Mouse (Mus musculus): Measurements from ENCODE around the gene Taok3. TPM values are rescaled to one million over a fixed set of nuclear protein-coding genes. Genes with fewer than 3 reads are reported as not detected.

The Taok3 gene
- polyA plus RNA-seq, 1 experiment from 2014 or later, result 20.1 TPM

DNA sequence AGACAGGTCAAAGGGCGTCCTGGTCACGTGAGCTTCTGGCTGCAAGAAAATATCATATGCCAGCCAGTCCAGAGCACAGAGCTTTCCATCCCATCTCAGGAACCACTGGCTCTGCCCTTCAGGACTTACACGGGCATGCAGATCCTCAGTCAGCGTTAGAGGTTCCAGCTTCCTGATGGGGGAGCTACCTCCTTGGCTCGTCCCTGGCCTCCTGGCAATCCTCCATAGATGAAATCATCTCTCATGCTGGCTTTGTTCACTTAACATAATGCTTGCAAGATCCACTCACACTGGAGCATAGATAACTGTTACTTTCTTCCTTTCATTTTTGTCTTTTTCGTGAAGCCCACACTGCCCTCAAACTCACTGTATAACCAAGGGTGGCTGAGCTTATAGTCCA is 72.1 kb downstream of the Taok3 start:
- Histone ChIP-seq H3K9ac (replicated peaks; ENCODE audit: low read length) (no peak overlapping the region), H3K36me3 (ENCODE audit: insufficient read depth, low read length) (no peaks in the 10 kb centered on the region)
- WGBS, result 83% methylated on average over 6 of the region's 6 CpGs

DNA sequence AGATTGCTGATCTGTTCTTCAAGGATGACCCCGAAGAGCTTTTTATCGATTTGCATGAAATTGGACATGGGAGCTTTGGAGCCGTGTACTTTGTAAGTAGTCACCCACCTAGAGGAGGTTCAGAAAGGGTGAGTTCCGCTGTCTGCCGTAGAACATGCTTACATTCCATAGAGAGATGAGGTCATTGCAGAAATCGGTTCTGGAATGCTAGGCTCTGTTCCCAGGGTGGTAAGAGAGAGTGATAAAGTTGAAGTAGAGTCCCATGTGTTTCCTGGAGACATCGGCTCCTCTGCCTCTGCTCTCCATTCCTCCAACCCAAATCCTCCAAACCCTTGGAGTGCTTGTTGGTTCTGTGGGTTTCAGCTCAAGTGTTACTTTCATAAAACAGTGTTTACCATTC is 73.8 kb downstream of the Taok3 start:
- no peak for ATAC-seq (ENCODE audit: low FRiP score, low TSS enrichment)

More for the DNA sequence above, 72.1 kb downstream of the Taok3 start:
- H3K4me3 ChIP-seq (ENCODE audit: low read length), result no peak overlapping the region
- no peaks in the 10 kb centered on the region for H3K27me3 ChIP-seq (ENCODE audit: insufficient read depth, low read length)
- ATAC-seq (ENCODE audit: low FRiP score, low TSS enrichment), result no peak
- H3K4me2 ChIP-seq (replicated peaks; ENCODE audit: low read depth, low read length), result no peak overlapping the region
- no peaks in the 10 kb centered on the region for H3K4me1 ChIP-seq (ENCODE audit: insufficient read depth, low read length)
- no peak overlapping the region for H3K27ac ChIP-seq (ENCODE audit: low read length)
- H3K9me3 ChIP-seq (ENCODE audit: low read length), result no peaks in the 10 kb centered on the region

DNA sequence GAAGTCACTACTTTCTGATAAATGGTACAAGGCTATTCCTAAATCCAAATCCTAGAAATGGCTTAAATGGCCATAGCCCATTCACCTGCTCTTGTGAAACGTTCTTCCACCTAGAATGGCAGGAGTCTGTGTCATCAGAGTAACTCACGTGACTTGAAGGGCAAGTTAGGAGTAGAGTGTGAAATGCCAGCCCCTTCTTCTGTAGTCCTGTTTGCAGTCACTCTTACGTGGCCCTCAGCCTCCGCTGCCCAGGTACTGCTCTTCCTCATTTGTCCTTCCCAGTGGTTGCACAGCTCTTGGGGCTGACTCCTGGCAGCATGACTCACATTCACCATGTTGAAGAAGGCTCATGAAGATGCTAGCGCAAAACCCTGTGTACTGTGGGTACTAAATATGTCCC is 74.7 kb downstream of the Taok3 start:
- no peaks in the 10 kb centered on the region for H3K27me3 ChIP-seq (ENCODE audit: insufficient read depth, low read length)
- no peak overlapping the region for H3K9ac ChIP-seq (replicated peaks; ENCODE audit: low read length)
- H3K4me1 ChIP-seq (ENCODE audit: insufficient read depth, low read length), result no peaks in the 10 kb centered on the region
- peaks cover 5% of the 10 kb centered on the region; the same call in 1 of the 2 replicates for H3K9me3 ChIP-seq (ENCODE audit: low read length)
- H3K36me3 ChIP-seq (ENCODE audit: insufficient read depth, low read length), result peaks cover 8% of the 10 kb centered on the region; the same call in 1 of the 2 replicates
- H3K4me2 ChIP-seq (replicated peaks; ENCODE audit: low read depth, low read length), result no peak overlapping the region
- ATAC-seq (ENCODE audit: low FRiP score, low TSS enrichment), result no peak
- 91% methylated on average over 5 of the region's 5 CpGs for WGBS
- H3K27ac ChIP-seq (ENCODE audit: low read length), result no peak overlapping the region
- no peak overlapping the region for H3K4me3 ChIP-seq (ENCODE audit: low read length)

More for the DNA sequence above, 73.8 kb downstream of the Taok3 start:
- Histone ChIP-seq H3K9ac (replicated peaks; ENCODE audit: low read length) (no peak overlapping the region), H3K4me1 (ENCODE audit: insufficient read depth, low read length) (no peaks in the 10 kb centered on the region), H3K4me3 (ENCODE audit: low read length) (no peak overlapping the region), H3K4me2 (replicated peaks; ENCODE audit: low read depth, low read length) (no peak overlapping the region), H3K27me3 (ENCODE audit: insufficient read depth, low read length) (no peaks in the 10 kb centered on the region), H3K27ac (ENCODE audit: low read length) (no peak overlapping the region), H3K36me3 (ENCODE audit: insufficient read depth, low read length) (peaks cover 4% of the 10 kb centered on the region; the same call in 1 of the 2 replicates), H3K9me3 (ENCODE audit: low read length) (peaks cover 5% of the 10 kb centered on the region; the same call in 1 of the 2 replicates)
- 91% methylated on average over 7 of the region's 7 CpGs for WGBS

DNA sequence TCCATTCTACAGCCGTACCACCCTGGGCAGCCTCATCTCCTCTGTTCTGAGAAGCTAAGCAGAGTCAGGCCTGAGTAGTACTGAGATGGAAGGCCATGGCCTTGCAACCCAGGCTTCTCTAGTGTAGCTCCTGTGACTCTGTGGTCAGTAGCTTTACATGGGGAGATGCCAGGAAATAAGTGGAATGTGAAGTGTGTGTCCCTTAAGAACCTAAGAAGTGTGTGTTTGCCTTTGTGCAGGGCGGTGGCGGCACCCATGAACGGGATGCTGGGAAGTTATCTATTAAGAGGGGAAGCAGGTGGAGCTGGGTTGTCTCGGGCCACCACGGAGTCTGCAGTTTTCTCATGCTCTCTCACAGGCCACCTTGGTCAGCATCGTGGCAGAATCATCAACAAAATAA is 76.6 kb downstream of the Taok3 start:
- no peak for ATAC-seq (ENCODE audit: low FRiP score, low TSS enrichment)
- Histone ChIP-seq H3K4me1 (ENCODE audit: insufficient read depth, low read length) (no peaks in the 10 kb centered on the region), H3K9ac (replicated peaks; ENCODE audit: low read length) (no peak overlapping the region), H3K9me3 (ENCODE audit: low read length) (peaks cover 5% of the 10 kb centered on the region; the same call in 1 of the 2 replicates), H3K4me2 (replicated peaks; ENCODE audit: low read depth, low read length) (no peak overlapping the region), H3K27me3 (ENCODE audit: insufficient read depth, low read length) (no peaks in the 10 kb centered on the region), H3K36me3 (ENCODE audit: insufficient read depth, low read length) (peaks cover 13% of the 10 kb centered on the region), H3K4me3 (ENCODE audit: low read length) (no peak overlapping the region), H3K27ac (ENCODE audit: low read length) (no peak overlapping the region)
- 93% methylated on average over 7 of the region's 7 CpGs for WGBS

DNA sequence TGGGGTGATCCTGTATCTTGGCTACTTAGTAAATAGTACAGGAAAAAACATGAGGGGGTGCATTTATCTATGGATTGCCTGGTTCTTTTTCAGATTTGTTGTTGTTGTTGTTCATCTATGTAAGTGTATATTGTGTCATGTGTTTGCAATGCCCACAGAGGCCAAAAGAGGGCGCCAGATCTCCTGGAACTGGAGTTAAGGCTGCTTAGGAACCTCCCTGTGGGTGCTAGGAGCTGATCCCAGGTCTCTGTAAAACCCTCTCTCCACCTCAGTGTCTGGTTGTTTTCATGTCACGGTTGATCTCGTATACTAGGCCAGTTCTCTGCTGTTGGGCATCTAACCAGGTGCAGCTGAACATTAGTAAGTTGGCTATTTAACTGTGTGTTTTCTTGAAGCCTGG is 78.5 kb downstream of the Taok3 start:
- Histone ChIP-seq H3K4me1 (ENCODE audit: insufficient read depth, low read length) (no peaks in the 10 kb centered on the region), H3K4me2 (replicated peaks; ENCODE audit: low read depth, low read length) (no peak overlapping the region), H3K36me3 (ENCODE audit: insufficient read depth, low read length) (peaks cover 13% of the 10 kb centered on the region), H3K9me3 (ENCODE audit: low read length) (peaks cover 5% of the 10 kb centered on the region; the same call in 1 of the 2 replicates), H3K27ac (ENCODE audit: low read length) (no peak overlapping the region), H3K27me3 (ENCODE audit: insufficient read depth, low read length) (no peaks in the 10 kb centered on the region), H3K9ac (replicated peaks; ENCODE audit: low read length) (no peak overlapping the region), H3K4me3 (ENCODE audit: low read length) (no peak overlapping the region)
- no peak for ATAC-seq (ENCODE audit: low FRiP score, low TSS enrichment)
- 82% methylated on average over 3 of the region's 3 CpGs for WGBS

DNA sequence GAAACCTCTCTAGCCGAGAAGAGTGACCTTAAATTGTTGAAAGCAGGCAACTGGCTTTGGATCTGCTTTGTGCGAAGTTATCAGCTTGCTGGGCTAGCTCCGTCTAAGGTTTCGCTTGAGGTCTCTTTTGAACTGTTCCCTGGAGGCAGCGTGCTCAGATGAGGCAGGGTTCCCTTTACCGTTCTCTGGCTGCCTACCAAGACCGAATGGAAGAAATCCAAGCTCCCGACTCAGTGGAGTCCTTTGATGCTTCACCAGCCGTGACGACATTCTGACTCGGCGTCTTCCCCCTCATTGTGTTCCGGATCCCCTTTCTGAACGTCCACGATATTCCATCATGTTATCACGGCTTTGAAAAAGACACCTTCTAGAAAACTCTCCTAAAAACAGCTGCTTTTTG is 87.4 kb downstream of the Taok3 start:
- Histone ChIP-seq H3K9me3 (ENCODE audit: low read length) (peaks cover 6% of the 10 kb centered on the region), H3K4me1 (ENCODE audit: insufficient read depth, low read length) (no peaks in the 10 kb centered on the region), H3K27me3 (ENCODE audit: insufficient read depth, low read length) (no peaks in the 10 kb centered on the region), H3K4me2 (replicated peaks; ENCODE audit: low read depth, low read length) (no peak overlapping the region), H3K4me3 (ENCODE audit: low read length) (no peak overlapping the region), H3K27ac (ENCODE audit: low read length) (no peak overlapping the region), H3K9ac (replicated peaks; ENCODE audit: low read length) (no peak overlapping the region), H3K36me3 (ENCODE audit: insufficient read depth, low read length) (peaks cover 32% of the 10 kb centered on the region; the same call in 1 of the 2 replicates)
- WGBS, result 69% methylated on average over 16 of the region's 16 CpGs
- ATAC-seq (ENCODE audit: low FRiP score, low TSS enrichment), result no peak

DNA sequence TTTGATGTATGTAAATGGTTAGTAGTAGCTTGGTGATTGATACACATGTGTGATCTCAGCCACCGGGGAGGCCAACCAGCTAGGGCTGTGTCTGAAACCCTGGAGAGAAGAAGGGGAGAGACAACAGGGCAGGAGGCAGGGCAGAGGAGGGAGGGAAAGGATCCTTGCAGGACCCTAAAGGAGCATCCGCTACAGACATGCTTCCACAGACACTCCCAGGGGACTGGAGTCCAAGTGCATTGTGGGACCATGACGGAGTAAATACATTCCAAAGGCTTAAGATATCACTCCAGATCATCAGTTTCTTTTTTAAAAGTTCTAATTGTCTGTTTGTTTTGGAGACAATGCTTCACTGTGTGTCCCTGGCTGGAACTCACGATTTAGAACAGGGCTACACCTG is 94.1 kb downstream of the Taok3 start:
- no peak overlapping the region for H3K4me3 ChIP-seq (ENCODE audit: low read length)
- H3K27ac ChIP-seq (ENCODE audit: low read length), result no peak overlapping the region; the same call in 1 of the 2 replicates
- H3K36me3 ChIP-seq (ENCODE audit: insufficient read depth, low read length), result peaks cover 13% of the 10 kb centered on the region; the same call in 1 of the 2 replicates
- H3K27me3 ChIP-seq (ENCODE audit: insufficient read depth, low read length), result no peaks in the 10 kb centered on the region
- H3K9me3 ChIP-seq (ENCODE audit: low read length), result peaks cover 1% of the 10 kb centered on the region
- no peak for ATAC-seq (ENCODE audit: low FRiP score, low TSS enrichment)
- H3K4me2 ChIP-seq (replicated peaks; ENCODE audit: low read depth, low read length), result no peak overlapping the region
- WGBS, result 70% methylated on average over 4 of the region's 4 CpGs
- no peak overlapping the region for H3K9ac ChIP-seq (replicated peaks; ENCODE audit: low read length)
- H3K4me1 ChIP-seq (ENCODE audit: insufficient read depth, low read length), result no peaks in the 10 kb centered on the region

DNA sequence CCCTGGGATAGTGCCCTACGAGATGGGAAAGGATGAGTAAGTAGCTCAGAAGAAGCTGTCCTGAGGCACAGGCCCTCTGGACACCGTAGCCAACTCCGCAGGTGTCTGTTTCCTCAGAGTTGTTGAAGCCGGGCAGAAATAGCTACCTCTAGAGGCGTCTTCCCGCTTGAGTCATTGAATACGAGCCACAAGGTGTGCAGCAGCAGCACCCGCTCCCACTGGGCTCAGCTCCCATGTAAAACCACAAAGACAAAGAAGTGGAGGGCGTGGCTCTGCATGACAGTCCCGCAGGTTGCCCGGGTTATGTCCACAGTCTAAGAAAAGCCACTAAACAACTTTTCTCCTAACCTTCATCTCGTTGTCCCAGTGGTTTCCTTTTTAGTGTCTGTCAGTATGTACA is 111.1 kb downstream of the Taok3 start:
- peaks cover 8% of the 10 kb centered on the region; the same call in 1 of the 2 replicates for H3K36me3 ChIP-seq (ENCODE audit: insufficient read depth, low read length)
- no peak overlapping the region for H3K9ac ChIP-seq (replicated peaks; ENCODE audit: low read length)
- no peak overlapping the region for H3K27ac ChIP-seq (ENCODE audit: low read length)
- no peak overlapping the region for H3K4me2 ChIP-seq (replicated peaks; ENCODE audit: low read depth, low read length)
- 69% methylated on average over 12 of the region's 12 CpGs for WGBS
- no peaks in the 10 kb centered on the region for H3K4me1 ChIP-seq (ENCODE audit: insufficient read depth, low read length)
- H3K9me3 ChIP-seq (ENCODE audit: low read length), result no peaks in the 10 kb centered on the region
- ATAC-seq (ENCODE audit: low FRiP score, low TSS enrichment), result no peak
- H3K4me3 ChIP-seq (ENCODE audit: low read length), result no peak overlapping the region
- H3K27me3 ChIP-seq (ENCODE audit: insufficient read depth, low read length), result no peaks in the 10 kb centered on the region

DNA sequence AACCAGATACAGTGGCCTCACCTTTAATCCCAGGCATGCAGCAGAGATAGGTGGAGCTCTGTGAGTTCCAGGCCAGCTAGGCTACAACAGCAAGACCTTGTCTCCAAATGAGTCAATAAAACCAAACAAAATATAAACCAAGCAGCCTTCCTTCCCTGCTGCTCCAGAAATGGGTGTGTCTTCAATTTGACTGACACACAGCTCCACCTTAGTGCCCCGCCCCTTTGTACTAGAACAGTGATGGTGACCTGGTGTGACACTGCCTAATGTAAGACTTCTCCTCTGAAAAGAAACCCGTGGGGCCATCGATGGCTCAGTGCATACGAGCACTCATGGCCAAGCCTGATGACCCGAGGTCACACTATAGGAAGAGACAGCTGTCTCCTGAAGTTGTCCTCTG is 116.6 kb downstream of the Taok3 start:
- Histone ChIP-seq H3K27me3 (ENCODE audit: insufficient read depth, low read length) (no peaks in the 10 kb centered on the region), H3K4me1 (ENCODE audit: insufficient read depth, low read length) (peaks cover 10% of the 10 kb centered on the region), H3K9ac (replicated peaks; ENCODE audit: low read length) (no peak overlapping the region), H3K36me3 (ENCODE audit: insufficient read depth, low read length) (0 out of 2 replicates have a peak, but pooled peaks cover 3% of the 10 kb centered on the region), H3K4me2 (replicated peaks; ENCODE audit: low read depth, low read length) (no peak overlapping the region), H3K4me3 (ENCODE audit: low read length) (no peak overlapping the region), H3K27ac (ENCODE audit: low read length) (no peak overlapping the region), H3K9me3 (ENCODE audit: low read length) (no peaks in the 10 kb centered on the region)
- ATAC-seq (ENCODE audit: low FRiP score, low TSS enrichment), result no peak
- 72% methylated on average over 5 of the region's 5 CpGs for WGBS

DNA sequence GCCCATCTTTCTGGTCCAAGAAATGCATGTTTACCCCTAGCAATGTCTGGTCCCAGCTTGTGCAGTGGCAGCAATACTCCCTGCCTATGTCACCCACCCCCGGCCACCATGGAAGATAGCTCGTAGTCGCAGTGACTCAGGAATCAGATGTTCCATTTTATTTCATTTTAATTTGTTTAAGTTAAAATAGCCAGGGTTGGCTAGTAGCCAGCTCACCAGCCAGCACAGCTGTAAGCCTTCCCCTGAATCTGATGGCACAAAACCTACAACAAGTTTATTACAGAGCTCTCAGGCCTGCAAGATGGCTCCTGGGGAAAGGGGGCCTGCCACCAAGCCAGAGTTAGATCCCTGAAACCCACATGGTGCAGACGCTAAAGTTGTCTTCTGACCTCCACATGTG is 119.2 kb downstream of the Taok3 start:
- H3K27me3 ChIP-seq (ENCODE audit: insufficient read depth, low read length), result no peaks in the 10 kb centered on the region
- 76% methylated on average over 4 of the region's 4 CpGs for WGBS
- no peak overlapping the region for H3K27ac ChIP-seq (ENCODE audit: low read length)
- no peaks in the 10 kb centered on the region for H3K9me3 ChIP-seq (ENCODE audit: low read length)
- 0 out of 2 replicates have a peak, but pooled peaks cover 3% of the 10 kb centered on the region for H3K36me3 ChIP-seq (ENCODE audit: insufficient read depth, low read length)
- no peak overlapping the region for H3K9ac ChIP-seq (replicated peaks; ENCODE audit: low read length)
- no peak overlapping the region for H3K4me2 ChIP-seq (replicated peaks; ENCODE audit: low read depth, low read length)
- ATAC-seq (ENCODE audit: low FRiP score, low TSS enrichment), result no peak
- peaks cover 10% of the 10 kb centered on the region for H3K4me1 ChIP-seq (ENCODE audit: insufficient read depth, low read length)
- no peak overlapping the region for H3K4me3 ChIP-seq (ENCODE audit: low read length)

Measured in kidney, embryonic 16.5 days (tissue).